Mouse (Mus musculus): ENCODE measurements around the gene Ankrd36. TPM values are rescaled to one million over a fixed set of nuclear protein-coding genes. Genes with fewer than 3 reads are reported as not detected.

The Ankrd36 gene
- polyA plus RNA-seq, 1 experiment from 2014 or later = 0.20 TPM

- WGBS = 90% methylated on average over 3 of the region's 3 CpGs
- Histone ChIP-seq H3K9ac (replicated peaks) (no peak overlapping the region), H3K9me3 (no peaks in the 10 kb centered on the region), H3K4me2 (replicated peaks) (no peak overlapping the region), H3K27ac (replicated peaks) (no peak overlapping the region), H3K36me3 (no peaks in the 10 kb centered on the region), H3K4me3 (no peak overlapping the region), H3K27me3 (peaks cover 7% of the 10 kb centered on the region; the same call in 1 of the 2 replicates), H3K4me1 (peaks cover 5% of the 10 kb centered on the region)
- no peak for ATAC-seq (ENCODE audit: low FRiP score, low read depth)
Observed at GRCm38 (mm10) chr11:5560273-5560672, 9.2 kb upstream of the Ankrd36 start.

- Histone ChIP-seq H3K27ac (replicated peaks) (no peak overlapping the region), H3K4me2 (replicated peaks) (peak overlapping the region; percentile 22; the same call in 1 of the 2 replicates), H3K4me1 (peaks cover 5% of the 10 kb centered on the region), H3K4me3 (no peak overlapping the region), H3K9me3 (0 out of 2 replicates have a peak, but pooled peaks cover 2% of the 10 kb centered on the region), H3K9ac (replicated peaks) (no peak overlapping the region), H3K27me3 (peaks cover 7% of the 10 kb centered on the region; the same call in 1 of the 2 replicates), H3K36me3 (no peaks in the 10 kb centered on the region)
- WGBS = 19% methylated on average over 9 of the region's 9 CpGs
- ATAC-seq (ENCODE audit: low FRiP score, low read depth) = peak; percentile 83; the same call in 1 of the 2 replicates
Observed at GRCm38 (mm10) chr11:5562625-5563268, 6.7 kb upstream of the Ankrd36 start.

GRCm38 (mm10) chr11:5563898-5564297 lies 5.6 kb upstream of the Ankrd36 start:
- Histone ChIP-seq H3K4me3 (no peak overlapping the region), H3K4me2 (replicated peaks) (no peak overlapping the region), H3K9me3 (0 out of 2 replicates have a peak, but pooled peaks cover 3% of the 10 kb centered on the region), H3K9ac (replicated peaks) (no peak overlapping the region), H3K36me3 (no peaks in the 10 kb centered on the region), H3K27me3 (peaks cover 7% of the 10 kb centered on the region; the same call in 1 of the 2 replicates), H3K4me1 (peaks cover 5% of the 10 kb centered on the region), H3K27ac (replicated peaks) (no peak overlapping the region)
- 60% methylated on average over 6 of the region's 6 CpGs for WGBS
- ATAC-seq (ENCODE audit: low FRiP score, low read depth) = no peak

- WGBS = 78% methylated on average over 3 of the region's 3 CpGs
- Histone ChIP-seq H3K4me3 (no peak overlapping the region), H3K9me3 (0 out of 2 replicates have a peak, but pooled peaks cover 3% of the 10 kb centered on the region), H3K27ac (replicated peaks) (no peak overlapping the region), H3K9ac (replicated peaks) (no peak overlapping the region), H3K36me3 (no peaks in the 10 kb centered on the region), H3K4me2 (replicated peaks) (no peak overlapping the region), H3K27me3 (peaks cover 7% of the 10 kb centered on the region; the same call in 1 of the 2 replicates), H3K4me1 (peaks cover 5% of the 10 kb centered on the region)
- ATAC-seq (ENCODE audit: low FRiP score, low read depth) = no peak
Observed at GRCm38 (mm10) chr11:5565596-5565995, 3.9 kb upstream of the Ankrd36 start.

GRCm38 (mm10) chr11:5566506-5566905 lies 3.0 kb upstream of the Ankrd36 start:
- H3K9me3 ChIP-seq = 0 out of 2 replicates have a peak, but pooled peaks cover 3% of the 10 kb centered on the region
- H3K9ac ChIP-seq (replicated peaks) = no peak overlapping the region
- no peaks in the 10 kb centered on the region for H3K36me3 ChIP-seq
- ATAC-seq (ENCODE audit: low FRiP score, low read depth) = no peak
- H3K4me2 ChIP-seq (replicated peaks) = no peak overlapping the region
- H3K27ac ChIP-seq (replicated peaks) = no peak overlapping the region
- peaks cover 5% of the 10 kb centered on the region for H3K4me1 ChIP-seq
- peaks cover 6% of the 10 kb centered on the region; the same call in 1 of the 2 replicates for H3K27me3 ChIP-seq
- WGBS = 78% methylated on average over 2 of the region's 2 CpGs
- no peak overlapping the region for H3K4me3 ChIP-seq

GRCm38 (mm10) chr11:5567654-5568053 lies 1.8 kb upstream of the Ankrd36 start:
- H3K9ac ChIP-seq (replicated peaks) = no peak overlapping the region
- ATAC-seq (ENCODE audit: low FRiP score, low read depth) = no peak
- H3K27ac ChIP-seq (replicated peaks) = no peak overlapping the region
- H3K4me2 ChIP-seq (replicated peaks) = no peak overlapping the region
- H3K4me3 ChIP-seq = no peak overlapping the region
- H3K4me1 ChIP-seq = peaks cover 5% of the 10 kb centered on the region
- 0 out of 2 replicates have a peak, but pooled peaks cover 4% of the 10 kb centered on the region for H3K27me3 ChIP-seq
- H3K9me3 ChIP-seq = 0 out of 2 replicates have a peak, but pooled peaks cover 3% of the 10 kb centered on the region
- WGBS = 92% methylated on average over 6 of the region's 6 CpGs
- H3K36me3 ChIP-seq = no peaks in the 10 kb centered on the region

- Histone ChIP-seq H3K27ac (replicated peaks) (no peak overlapping the region), H3K27me3 (0 out of 2 replicates have a peak, but pooled peaks cover 4% of the 10 kb centered on the region), H3K4me1 (peaks cover under 1% of the 10 kb centered on the region; the same call in 1 of the 2 replicates), H3K9ac (replicated peaks) (no peak overlapping the region), H3K36me3 (no peaks in the 10 kb centered on the region), H3K4me3 (no peak overlapping the region), H3K9me3 (0 out of 2 replicates have a peak, but pooled peaks cover 3% of the 10 kb centered on the region), H3K4me2 (replicated peaks) (no peak overlapping the region)
- 86% methylated on average over 5 of the region's 5 CpGs for WGBS
- no peak for ATAC-seq (ENCODE audit: low FRiP score, low read depth)
Observed at GRCm38 (mm10) chr11:5568082-5568481, 1.4 kb upstream of the Ankrd36 start.

- Histone ChIP-seq H3K9ac (replicated peaks) (no peak overlapping the region), H3K27ac (replicated peaks) (no peak overlapping the region), H3K36me3 (no peaks in the 10 kb centered on the region), H3K9me3 (0 out of 2 replicates have a peak, but pooled peaks cover 3% of the 10 kb centered on the region), H3K4me1 (no peaks in the 10 kb centered on the region), H3K27me3 (no peaks in the 10 kb centered on the region), H3K4me2 (replicated peaks) (no peak overlapping the region), H3K4me3 (no peak overlapping the region)
- WGBS = 97% methylated on average over 4 of the region's 4 CpGs
- no peak for ATAC-seq (ENCODE audit: low FRiP score, low read depth)
Observed at GRCm38 (mm10) chr11:5571856-5572255, 2.4 kb downstream of the Ankrd36 start.

- WGBS = 85% methylated on average over 2 of the region's 2 CpGs
- ATAC-seq (ENCODE audit: low FRiP score, low read depth) = no peak
Observed at GRCm38 (mm10) chr11:5573821-5574220, 4.3 kb downstream of the Ankrd36 start.

GRCm38 (mm10) chr11:5575046-5575445 lies 5.6 kb downstream of the Ankrd36 start:
- ATAC-seq (ENCODE audit: low FRiP score, low read depth) = no peak
- H3K9ac ChIP-seq (replicated peaks) = no peak overlapping the region
- no peaks in the 10 kb centered on the region for H3K27me3 ChIP-seq
- no peak overlapping the region for H3K4me3 ChIP-seq
- 82% methylated on average over 6 of the region's 6 CpGs for WGBS
- peaks cover 6% of the 10 kb centered on the region; the same call in 1 of the 2 replicates for H3K4me1 ChIP-seq
- no peak overlapping the region for H3K4me2 ChIP-seq (replicated peaks)
- H3K9me3 ChIP-seq = no peaks in the 10 kb centered on the region
- no peak overlapping the region for H3K27ac ChIP-seq (replicated peaks)
- no peaks in the 10 kb centered on the region for H3K36me3 ChIP-seq

More at GRCm38 (mm10) chr11:5573821-5574220, 4.3 kb downstream of the Ankrd36 start:
- H3K9me3 ChIP-seq = no peaks in the 10 kb centered on the region
- H3K36me3 ChIP-seq = no peaks in the 10 kb centered on the region
- no peak overlapping the region for H3K4me3 ChIP-seq
- no peak overlapping the region for H3K4me2 ChIP-seq (replicated peaks)
- H3K27ac ChIP-seq (replicated peaks) = no peak overlapping the region
- H3K9ac ChIP-seq (replicated peaks) = no peak overlapping the region
- H3K27me3 ChIP-seq = no peaks in the 10 kb centered on the region
- peaks cover 6% of the 10 kb centered on the region; the same call in 1 of the 2 replicates for H3K4me1 ChIP-seq

- Histone ChIP-seq H3K4me1 (no peaks in the 10 kb centered on the region), H3K9me3 (no peaks in the 10 kb centered on the region), H3K27ac (replicated peaks) (no peak overlapping the region), H3K9ac (replicated peaks) (no peak overlapping the region), H3K4me2 (replicated peaks) (no peak overlapping the region), H3K27me3 (no peaks in the 10 kb centered on the region), H3K36me3 (no peaks in the 10 kb centered on the region), H3K4me3 (no peak overlapping the region)
- no peak for ATAC-seq (ENCODE audit: low FRiP score, low read depth)
- 79% methylated on average over 6 of the region's 6 CpGs for WGBS
Observed at GRCm38 (mm10) chr11:5592336-5592735, 22.9 kb downstream of the Ankrd36 start.

GRCm38 (mm10) chr11:5595381-5595791 lies 25.9 kb downstream of the Ankrd36 start:
- 92% methylated on average over 4 of the region's 4 CpGs for WGBS
- Histone ChIP-seq H3K4me3 (no peak overlapping the region), H3K36me3 (no peaks in the 10 kb centered on the region), H3K4me1 (no peaks in the 10 kb centered on the region), H3K9me3 (no peaks in the 10 kb centered on the region), H3K9ac (replicated peaks) (no peak overlapping the region), H3K27ac (replicated peaks) (no peak overlapping the region), H3K4me2 (replicated peaks) (no peak overlapping the region), H3K27me3 (no peaks in the 10 kb centered on the region)
- ATAC-seq (ENCODE audit: low FRiP score, low read depth) = no peak

All from midbrain, embryonic 12.5 days (tissue).